Mouse (Mus musculus) thymus, adult 2 months (tissue): Measurements from ENCODE around the gene Gm21964. TPM values are rescaled to one million over a fixed set of nuclear protein-coding genes. Genes with fewer than 3 reads are reported as not detected.

Source experiments
- DNase-seq: peaks from one replicate; pipeline ENCODE4 v3.0.0; 2021
- H3K27ac ChIP-seq: fragments of 200-500 bp; 2 replicates; pipeline ENCODE4 v1.5.1; 2012; ENCODE audit warnings: low read length, control low read depth; ENCODE audit not compliant: control insufficient read depth, insufficient read depth
- H3K27me3 ChIP-seq: fragments of 200-500 bp; 2 replicates; pipeline ENCODE4 v1.6.1; 2012; ENCODE audit warnings: mild to moderate bottlenecking, low read length, moderate library complexity, mixed read lengths; ENCODE audit not compliant: control insufficient read depth, insufficient read depth
- H3K36me3 ChIP-seq: fragments of 200-500 bp; 2 replicates; pipeline ENCODE4 v1.6.1; 2012; ENCODE audit warnings: mild to moderate bottlenecking, low read length, moderate library complexity; ENCODE audit not compliant: control insufficient read depth, insufficient read depth
- H3K4me1 ChIP-seq: fragments of 200-500 bp; replicated peaks from 2 replicates; pipeline ENCODE4 v1.6.1; 2012; ENCODE audit warnings: low read length; ENCODE audit not compliant: control insufficient read depth, insufficient read depth
- H3K4me3 ChIP-seq: fragments of 200-500 bp; 2 replicates; pipeline ENCODE4 v1.5.1; 2012; ENCODE audit warnings: mild to moderate bottlenecking, low read length, control low read depth, moderate library complexity; ENCODE audit not compliant: control insufficient read depth, insufficient read depth
- CTCF ChIP-seq: fragments of 200-500 bp; IDR thresholded peaks from 2 replicates; pipeline ENCODE4 v1.5.1; 2012; ENCODE audit warnings: mild to moderate bottlenecking, control low read depth, low read length, moderate library complexity, borderline replicate concordance; ENCODE audit not compliant: control insufficient read depth, poor library complexity, insufficient read depth; ENCODE audit errors: extremely low read depth
- POLR2A ChIP-seq: fragments of 200-500 bp; IDR thresholded peaks from 2 replicates; pipeline ENCODE4 v1.6.1; 2012; ENCODE audit warnings: mild to moderate bottlenecking, low read length, control low read depth, moderate library complexity; ENCODE audit not compliant: control insufficient read depth, poor library complexity, insufficient read depth; ENCODE audit errors: extremely low read depth
- WGBS: fragments of 180-500 bp; shearing (Covaris S2); methylation state at CpG from one replicate; pipeline ENCODE4 v1.1.7; 2018; 5-methylcytosine and 5-hydroxymethylcytosine counted together
- polyA plus RNA-seq: library from polyadenylated mRNA; depleted of rRNA; stranded (reverse); fragments of >200 nt; gene quantifications from 2 replicates; pipeline ENCODE4 v1.2.3, GENCODE M21; 2012

Gm21964 gene
- polyA plus RNA-seq, 1 experiment = 0.12 TPM

DNA sequence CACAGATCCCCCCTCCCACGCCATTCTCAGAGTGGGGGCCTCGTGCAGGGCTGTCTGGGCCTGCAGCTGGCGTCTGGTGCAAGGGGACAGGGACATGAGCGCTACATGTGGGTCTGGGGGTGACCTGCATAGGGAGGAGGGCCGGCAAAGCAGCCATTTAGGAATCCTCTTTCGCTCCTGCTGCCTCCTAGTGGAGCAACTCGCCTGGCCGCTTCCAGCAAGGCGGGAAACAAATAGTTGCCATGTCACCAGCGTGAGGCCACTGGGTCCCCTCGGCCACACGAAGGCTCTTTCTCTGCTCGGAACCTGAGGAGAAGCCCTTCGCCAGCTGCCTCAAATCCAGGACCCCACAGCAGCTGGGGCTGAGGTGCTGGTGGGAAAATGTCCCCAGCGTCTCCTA, 669 bp downstream of the Gm21964 start:
- WGBS = 91% methylated on average over 15 of the region's 15 CpGs
- DNase-seq = no peak
- H3K36me3 ChIP-seq = no peaks in the 10 kb centered on the region

DNA sequence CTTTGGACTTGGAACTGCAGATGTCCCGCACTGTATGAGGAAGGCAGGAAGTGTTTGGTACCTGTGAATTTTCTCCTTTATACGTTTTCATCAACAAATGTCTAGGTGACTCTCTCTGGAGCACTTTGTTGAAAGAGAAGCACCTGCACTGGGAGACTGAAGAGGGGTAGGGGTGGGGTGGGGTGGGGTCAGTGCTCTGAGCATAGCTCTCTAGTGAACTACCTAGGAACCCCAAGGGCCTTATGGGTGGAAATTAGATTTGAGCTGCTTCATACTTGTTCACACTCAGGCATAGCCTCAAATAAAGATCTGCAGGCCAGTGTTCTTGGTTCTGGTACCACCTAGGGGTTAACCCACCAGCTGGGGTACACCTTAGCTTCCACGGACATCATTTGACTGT, 1.6 kb downstream of the Gm21964 start, which contains the start of gene Gm17720:
TSS of gene Gm17720 (minus strand) at position 101 of the 400 bp plus-strand sequence.
- Histone ChIP-seq H3K4me1 (no peaks in the 10 kb centered on the region), H3K4me3 (no peak within 1 kb of the TSS), H3K27ac (no peak within 1 kb of the TSS), H3K36me3 (no peaks in the 10 kb centered on the region), H3K27me3 (no peaks in the 10 kb centered on the region)
- no peak for TF ChIP-seq CTCF
- no peak for TF ChIP-seq POLR2A
- 80% methylated on average over 3 of the region's 3 CpGs for WGBS
- no peak for DNase-seq

More for the DNA sequence above, 669 bp downstream of the Gm21964 start:
- H3K27ac ChIP-seq = no peak overlapping the region
- TF ChIP-seq CTCF (no peak), POLR2A (no peak)
- no peaks in the 10 kb centered on the region for H3K4me1 ChIP-seq
- no peaks in the 10 kb centered on the region for H3K27me3 ChIP-seq
- H3K4me3 ChIP-seq = no peak overlapping the region

DNA sequence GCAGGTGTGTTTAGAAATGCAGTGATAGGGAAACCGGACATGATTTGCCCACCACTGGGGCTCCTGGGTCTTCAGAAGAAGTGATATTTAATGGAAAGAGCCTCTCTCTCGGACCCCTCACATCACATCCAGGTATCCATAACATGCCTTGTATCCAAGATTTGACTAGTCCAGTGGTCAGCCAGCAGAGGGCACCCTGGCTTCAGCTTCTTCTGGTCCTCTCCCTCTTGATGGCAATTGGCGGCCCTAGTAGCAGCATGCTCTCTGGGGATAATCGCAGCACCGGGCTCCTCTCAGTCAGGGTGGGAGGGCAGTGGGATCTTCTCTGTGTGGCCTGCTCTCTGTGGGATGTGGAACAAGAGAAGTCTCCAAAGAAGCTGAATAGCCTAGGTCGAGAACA, 18.7 kb downstream of the Gm21964 start:
- Histone ChIP-seq H3K4me1 (no peaks in the 10 kb centered on the region), H3K36me3 (no peaks in the 10 kb centered on the region), H3K27ac (no peak overlapping the region), H3K27me3 (no peaks in the 10 kb centered on the region), H3K4me3 (no peak overlapping the region)
- TF ChIP-seq POLR2A (no peak), CTCF (no peak)
- 50% methylated on average over 6 of the region's 6 CpGs for WGBS
- DNase-seq = no peak

DNA sequence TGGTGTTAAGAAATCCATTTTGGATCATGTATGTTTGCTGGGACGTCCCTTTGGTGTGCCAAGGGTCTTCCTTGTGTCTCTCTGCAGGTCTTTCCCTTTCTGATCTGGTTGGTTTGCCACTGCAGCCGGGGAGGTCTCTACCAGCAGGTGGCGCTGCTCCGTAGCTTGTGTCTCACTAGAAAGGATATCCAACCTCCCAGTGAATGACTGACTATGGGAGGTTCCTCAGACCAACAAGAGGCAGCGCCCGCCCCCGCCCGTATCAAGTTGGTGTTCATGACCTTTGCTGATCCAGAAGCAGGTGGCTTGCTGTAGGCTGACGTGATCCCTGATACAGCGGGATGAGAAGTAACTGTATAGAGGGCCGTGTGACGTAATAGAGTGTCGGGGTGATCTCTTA, 29.5 kb downstream of the Gm21964 start:
- TF ChIP-seq POLR2A (no peak), CTCF (peak; percentile 72; the same call in 1 of the 2 replicates)
- H3K36me3 ChIP-seq = no peaks in the 10 kb centered on the region
- H3K4me3 ChIP-seq = no peak overlapping the region
- 28% methylated on average over 13 of the region's 13 CpGs for WGBS
- H3K27me3 ChIP-seq = no peaks in the 10 kb centered on the region
- peak; percentile 54 for DNase-seq
- H3K4me1 ChIP-seq = no peaks in the 10 kb centered on the region
- H3K27ac ChIP-seq = no peak overlapping the region

DNA sequence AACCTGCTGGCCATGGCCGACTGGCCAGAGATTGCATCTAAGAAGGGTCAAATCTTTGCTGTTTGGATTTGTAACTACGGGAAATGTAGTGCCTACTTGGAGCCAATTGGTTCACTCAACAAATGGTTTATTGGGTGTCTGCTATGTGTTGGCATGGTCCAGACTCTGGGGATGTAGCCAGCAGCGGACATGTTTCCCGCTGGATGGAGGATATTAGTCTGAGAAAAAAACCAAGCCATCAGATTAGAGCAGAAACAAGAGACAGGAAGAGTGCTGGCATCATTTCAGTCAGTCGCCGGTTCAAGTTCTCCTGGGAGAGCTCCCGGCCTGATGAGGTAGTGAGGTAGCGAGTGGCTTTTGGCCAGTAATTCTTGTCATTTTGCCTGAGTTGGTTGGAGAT, 33.2 kb downstream of the Gm21964 start:
- TF ChIP-seq POLR2A (no peak), CTCF (no peak)
- no peak overlapping the region for H3K4me3 ChIP-seq
- WGBS = 92% methylated on average over 8 of the region's 8 CpGs

DNA sequence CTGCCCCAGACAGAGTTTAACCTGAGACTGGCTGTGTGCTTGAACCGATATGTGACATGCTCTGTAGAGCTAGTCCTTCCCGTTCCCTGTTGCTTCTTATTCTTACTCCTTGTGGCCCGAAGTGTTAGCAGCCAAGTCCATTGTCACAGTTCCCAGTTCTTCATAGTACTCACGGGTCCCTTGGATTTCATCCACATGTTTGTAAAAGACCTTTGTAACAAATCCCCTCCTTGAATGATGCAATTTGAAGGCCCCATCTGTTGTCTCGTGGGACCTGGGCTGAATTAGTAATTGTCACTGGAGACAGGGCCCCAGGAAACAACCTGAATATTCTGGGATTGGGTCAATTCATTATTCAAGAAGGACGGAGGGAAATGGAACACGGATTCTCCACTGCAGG, 34.5 kb downstream of the Gm21964 start:
- no peak overlapping the region for H3K27ac ChIP-seq
- H3K4me3 ChIP-seq = no peak overlapping the region
- no peaks in the 10 kb centered on the region for H3K36me3 ChIP-seq
- no peak for DNase-seq
- TF ChIP-seq POLR2A (no peak), CTCF (no peak)
- H3K4me1 ChIP-seq = no peaks in the 10 kb centered on the region
- 84% methylated on average over 7 of the region's 7 CpGs for WGBS
- no peaks in the 10 kb centered on the region for H3K27me3 ChIP-seq

More for the DNA sequence above, 33.2 kb downstream of the Gm21964 start:
- Histone ChIP-seq H3K4me1 (no peaks in the 10 kb centered on the region), H3K27me3 (no peaks in the 10 kb centered on the region), H3K36me3 (no peaks in the 10 kb centered on the region), H3K27ac (no peak overlapping the region)
- DNase-seq = no peak

DNA sequence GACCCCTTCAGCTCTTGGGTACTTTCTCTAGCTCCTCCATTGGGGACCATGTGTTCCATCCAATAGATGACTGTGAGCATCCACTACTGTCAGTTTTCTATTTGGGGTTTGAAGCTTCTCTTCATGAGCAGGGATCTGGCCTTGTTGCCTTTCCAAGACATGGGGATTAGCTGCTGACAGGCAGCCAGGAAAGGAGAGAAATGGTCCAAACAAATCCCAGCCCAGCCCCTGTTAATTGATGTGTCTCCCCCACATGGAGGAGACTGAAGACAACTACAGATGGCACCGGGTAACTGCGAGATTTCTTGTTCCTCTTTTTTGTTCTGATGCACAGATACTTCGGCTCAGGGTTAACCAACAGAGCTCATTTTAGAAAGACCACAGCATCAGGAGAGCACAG, 39.1 kb downstream of the Gm21964 start:
- H3K4me3 ChIP-seq = no peak overlapping the region
- no peak overlapping the region for H3K27ac ChIP-seq
- H3K4me1 ChIP-seq = no peaks in the 10 kb centered on the region
- TF ChIP-seq CTCF = no peak
- H3K36me3 ChIP-seq = no peaks in the 10 kb centered on the region
- no peak for DNase-seq
- WGBS = 25% methylated on average over 3 of the region's 3 CpGs
- no peaks in the 10 kb centered on the region; the same call in 1 of the 2 replicates for H3K27me3 ChIP-seq
